Mouse (Mus musculus): ENCODE results near the gene Epn2.

Gene Epn2

GRCm38 (mm10) chr11:61537362-61537761, 42.1 kb downstream of the Epn2 start:
- no peak for DNase-seq (ENCODE audit: low spot score in 2 of 2)

- DNase-seq (ENCODE audit: low spot score in 2 of 2) = no peak
These were observed 42.5 kb downstream of the Epn2 start for GRCm38 (mm10) chr11:61536952-61537351.

DNA sequence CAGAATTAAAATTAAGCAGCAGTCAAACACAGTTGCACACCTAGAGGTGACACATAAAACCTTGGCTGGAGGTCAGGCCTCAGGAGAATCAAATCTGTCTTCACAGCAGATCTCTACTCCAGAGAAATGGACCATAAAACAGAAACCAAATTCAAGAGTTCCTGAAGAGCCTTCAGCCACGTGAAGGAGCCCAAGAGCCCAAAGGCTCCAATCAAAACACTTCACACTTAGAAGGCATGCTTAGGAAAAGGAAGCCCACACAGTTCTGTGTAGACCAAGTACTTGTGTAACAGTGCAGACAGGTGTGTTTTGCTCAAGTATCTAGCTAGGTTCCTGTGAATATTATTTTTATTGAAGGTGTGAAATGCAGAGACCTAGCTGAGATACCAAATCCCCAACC, 44.0 kb downstream of the Epn2 start:
- no peak for DNase-seq (ENCODE audit: low spot score in 2 of 2)

DNA sequence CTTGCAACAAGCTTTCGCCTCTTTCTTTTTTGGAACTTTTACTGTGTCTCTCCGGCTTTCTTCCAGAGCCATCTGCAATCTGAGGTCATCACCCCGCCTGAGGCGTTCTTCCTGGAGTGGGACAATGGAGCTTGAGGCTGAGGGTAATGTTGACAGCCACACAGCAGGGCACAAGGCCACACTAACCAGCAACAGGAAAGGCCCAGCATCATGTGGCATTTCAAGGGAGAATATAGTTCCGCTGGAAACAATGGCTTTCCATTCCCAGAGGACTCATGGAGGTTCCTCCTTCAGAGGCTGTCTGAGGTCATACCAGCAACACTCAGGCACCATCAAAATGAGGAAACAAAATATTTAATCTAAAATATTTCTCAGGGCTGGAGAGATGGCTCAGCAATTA, 45.9 kb downstream of the Epn2 start:
- DNase-seq (ENCODE audit: low spot score in 2 of 2) = peak; percentile 75 to 86

DNA sequence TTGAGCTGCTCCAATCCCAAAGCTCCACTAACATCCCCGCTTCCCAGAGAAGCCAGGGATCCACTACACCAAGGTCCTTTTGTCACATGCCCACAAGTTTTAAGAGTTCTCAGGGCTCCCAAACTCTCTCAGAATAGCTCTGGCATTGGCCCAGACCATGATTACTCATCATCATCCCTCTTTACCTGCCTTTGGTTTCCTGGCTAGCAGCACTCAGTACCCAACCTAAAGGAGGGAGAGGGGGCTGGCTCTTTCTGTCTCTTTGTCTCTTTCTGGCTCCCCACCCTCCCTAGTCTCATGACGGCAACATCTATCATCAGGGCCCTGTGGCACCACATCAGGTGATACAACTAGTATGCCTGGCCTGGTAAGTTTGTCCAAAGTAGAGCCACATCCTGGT, 46.7 kb downstream of the Epn2 start:
- DNase-seq (ENCODE audit: low spot score in 2 of 2) = peak in 1 of 2 experiments; percentile 28

DNA sequence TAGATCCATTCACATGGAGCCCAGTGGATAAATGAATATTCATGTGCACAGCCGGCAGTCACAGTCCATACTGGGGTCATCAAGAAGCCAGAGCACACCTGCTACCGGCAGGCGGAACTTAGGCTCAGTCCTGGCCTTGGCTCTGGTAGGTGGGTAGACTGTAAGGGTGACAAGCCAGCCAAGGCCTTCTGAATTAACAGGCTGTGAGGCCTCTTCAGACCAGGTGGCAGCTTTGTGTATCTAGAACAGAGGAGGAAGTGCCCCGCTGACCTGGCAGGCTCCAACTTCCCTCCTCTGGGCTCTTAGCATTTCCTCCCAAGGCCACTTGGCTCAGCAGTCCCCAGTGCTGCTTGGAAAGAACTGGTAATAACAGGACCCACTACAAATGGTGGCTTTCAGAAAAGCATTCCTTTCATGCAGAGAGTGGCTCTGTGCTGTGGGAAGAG, 50.2 kb downstream of the Epn2 start:
- DNase-seq (ENCODE audit: low spot score in 2 of 2) = peak; percentile 19 to 38

DNA sequence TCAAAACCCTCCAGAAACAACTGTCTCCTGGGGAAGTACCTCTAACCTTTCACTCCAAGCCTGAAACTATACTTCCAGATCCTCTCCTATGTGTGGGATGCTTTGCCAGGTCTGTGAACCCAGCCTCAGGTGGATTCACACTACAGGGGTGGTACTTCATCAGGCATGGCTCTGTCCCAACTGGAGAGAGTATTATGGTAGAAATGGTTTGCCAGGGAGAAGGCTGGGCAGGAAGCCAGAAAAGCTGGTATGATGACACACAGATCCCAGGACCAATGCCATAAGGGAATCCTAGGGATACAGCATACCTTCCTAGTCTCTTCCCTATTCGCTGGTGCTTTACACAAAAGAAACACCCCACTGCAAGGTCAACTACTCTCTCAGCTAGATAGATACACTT, 52.6 kb downstream of the Epn2 start:
- DNase-seq (ENCODE audit: low spot score in 2 of 2) = no peak

DNA sequence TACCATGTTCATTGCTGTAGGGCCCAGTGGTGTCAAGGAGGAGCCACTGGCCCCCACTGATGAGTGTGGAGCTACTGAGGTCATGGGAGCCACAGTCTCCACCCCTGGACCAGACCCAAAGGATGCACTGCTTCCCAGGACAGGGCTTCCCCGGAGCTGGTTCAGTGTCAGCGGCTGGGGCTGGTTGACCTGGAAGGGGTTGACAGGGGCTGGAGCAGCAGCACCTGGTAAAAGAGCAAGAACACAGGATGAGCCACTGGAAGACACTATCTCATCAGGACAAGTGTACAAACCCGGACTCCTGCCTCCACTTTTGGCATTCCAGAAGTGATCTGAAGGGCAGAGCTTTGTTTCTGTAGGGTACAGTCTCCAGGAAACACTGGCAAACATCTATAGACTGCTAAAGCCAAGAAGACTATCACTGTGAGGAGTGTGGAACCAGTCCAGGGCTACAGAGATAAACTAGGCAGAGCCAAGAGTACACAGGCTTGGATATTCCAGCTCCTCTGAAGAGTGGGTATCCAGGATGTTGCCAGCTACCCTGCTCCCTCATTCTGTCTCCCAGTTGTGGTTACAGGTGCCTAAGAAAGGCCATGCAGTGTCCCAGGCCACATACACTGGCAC, 59.9 kb downstream of the Epn2 start:
- peak in 1 of 2 experiments; percentile 42 for DNase-seq (ENCODE audit: low spot score in 2 of 2)

- no peak for DNase-seq (ENCODE audit: low spot score in 2 of 2)
These were observed 60.6 kb downstream of the Epn2 start for GRCm38 (mm10) chr11:61518871-61519270.

DNA sequence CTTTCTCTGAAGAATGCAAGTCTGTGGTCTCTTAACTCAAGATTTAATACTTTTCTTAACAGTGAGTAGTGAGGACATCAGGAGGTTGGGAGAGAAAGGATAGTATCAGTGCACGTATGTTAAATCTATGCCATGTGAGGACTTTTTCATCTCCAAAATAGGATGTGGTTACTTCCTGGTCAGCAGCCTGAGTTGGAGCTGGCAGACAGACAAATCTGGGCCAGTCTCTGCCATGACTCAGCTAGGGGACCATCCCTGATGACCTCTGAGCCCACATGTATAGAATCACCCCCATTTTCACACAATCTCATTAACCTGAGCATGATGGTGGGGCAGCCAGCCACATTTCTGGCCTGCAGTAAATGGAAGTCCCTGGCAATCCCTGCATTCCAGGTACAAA, 61.5 kb downstream of the Epn2 start:
- no peak for DNase-seq (ENCODE audit: low spot score in 2 of 2)

DNA sequence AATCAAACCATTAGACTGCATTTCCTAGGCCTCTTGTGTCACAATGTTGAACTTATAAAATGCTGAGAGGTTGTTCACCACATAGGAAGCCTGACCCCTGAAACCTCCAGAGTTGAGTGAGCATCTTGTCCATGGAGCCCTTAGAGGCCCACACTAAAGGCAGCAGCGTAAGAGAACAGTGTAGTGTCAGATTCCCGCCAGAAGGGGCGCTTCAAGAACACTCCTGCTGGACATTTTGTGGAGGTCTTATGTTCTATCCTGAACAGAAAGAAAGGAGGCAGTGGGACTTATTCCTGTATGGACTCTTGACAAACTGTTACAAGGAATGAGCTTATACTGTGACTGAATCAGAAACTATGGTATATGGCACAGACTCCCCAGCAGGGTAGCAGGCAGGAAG, 64.5 kb downstream of the Epn2 start:
- DNase-seq (ENCODE audit: low spot score in 2 of 2) = no peak

DNA sequence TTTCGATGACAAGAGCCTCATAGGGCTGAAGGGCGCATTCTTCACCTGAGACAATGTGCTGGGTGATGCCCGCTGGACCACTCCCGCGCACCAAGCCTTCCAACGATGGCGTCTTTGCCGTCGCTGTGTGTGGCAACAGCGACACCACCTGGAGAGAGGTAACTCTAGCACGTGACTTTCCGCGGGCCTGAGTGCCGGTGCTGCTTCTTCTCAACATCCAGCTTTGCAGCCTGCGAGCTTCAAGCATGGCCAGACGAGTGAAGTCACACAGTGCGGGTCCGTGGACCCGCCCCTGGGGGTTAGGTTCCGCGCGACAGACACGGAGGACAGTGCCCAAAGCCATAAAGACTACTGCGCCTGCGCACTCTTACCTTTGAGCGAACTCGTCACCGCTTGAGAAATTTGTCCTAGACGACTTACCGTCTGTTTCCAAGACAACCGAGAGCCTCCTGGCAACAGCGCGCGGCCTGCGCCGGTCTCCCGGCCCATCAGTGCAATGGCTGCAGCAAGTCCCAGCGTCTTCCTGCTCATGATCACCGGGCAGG, 74.7 kb downstream of the Epn2 start, which contains the start of gene B9d1:
TSS of gene B9d1 (plus strand) at position 432 of the 545 bp plus-strand sequence.
- DNase-seq (ENCODE audit: low spot score in 2 of 2) = peak; percentile 94 to 98

GRCm38 (mm10) chr11:61503933-61504332, 75.6 kb downstream of the Epn2 start:
- no peak for DNase-seq (ENCODE audit: low spot score in 2 of 2)

GRCm38 (mm10) chr11:61498736-61499504, 80.6 kb downstream of the Epn2 start:
- DNase-seq (ENCODE audit: low spot score in 2 of 2) = no peak

GRCm38 (mm10) chr11:61497490-61497889, 82.0 kb downstream of the Epn2 start:
- DNase-seq (ENCODE audit: low spot score in 2 of 2) = no peak

DNA sequence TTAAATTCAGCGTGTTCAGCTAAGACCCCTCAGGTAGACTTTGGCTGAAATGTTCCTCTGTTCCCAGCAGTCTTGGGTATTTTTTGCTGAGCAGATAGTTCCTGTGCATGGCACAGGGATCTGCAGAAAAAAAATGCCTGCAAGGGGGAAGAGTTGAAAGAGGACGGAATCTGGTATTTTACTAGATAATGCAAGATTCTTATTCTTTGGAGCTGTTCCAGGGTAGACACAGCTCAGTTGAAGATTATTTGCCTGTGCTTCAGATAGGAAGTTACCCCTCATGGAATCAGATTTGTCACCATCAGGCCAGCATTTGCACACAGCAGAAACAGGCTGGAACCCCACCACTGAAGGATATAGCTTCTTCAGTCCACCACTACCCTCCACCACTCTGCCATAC, 84.0 kb downstream of the Epn2 start:
- no peak for DNase-seq (ENCODE audit: low spot score in 2 of 2)

DNA sequence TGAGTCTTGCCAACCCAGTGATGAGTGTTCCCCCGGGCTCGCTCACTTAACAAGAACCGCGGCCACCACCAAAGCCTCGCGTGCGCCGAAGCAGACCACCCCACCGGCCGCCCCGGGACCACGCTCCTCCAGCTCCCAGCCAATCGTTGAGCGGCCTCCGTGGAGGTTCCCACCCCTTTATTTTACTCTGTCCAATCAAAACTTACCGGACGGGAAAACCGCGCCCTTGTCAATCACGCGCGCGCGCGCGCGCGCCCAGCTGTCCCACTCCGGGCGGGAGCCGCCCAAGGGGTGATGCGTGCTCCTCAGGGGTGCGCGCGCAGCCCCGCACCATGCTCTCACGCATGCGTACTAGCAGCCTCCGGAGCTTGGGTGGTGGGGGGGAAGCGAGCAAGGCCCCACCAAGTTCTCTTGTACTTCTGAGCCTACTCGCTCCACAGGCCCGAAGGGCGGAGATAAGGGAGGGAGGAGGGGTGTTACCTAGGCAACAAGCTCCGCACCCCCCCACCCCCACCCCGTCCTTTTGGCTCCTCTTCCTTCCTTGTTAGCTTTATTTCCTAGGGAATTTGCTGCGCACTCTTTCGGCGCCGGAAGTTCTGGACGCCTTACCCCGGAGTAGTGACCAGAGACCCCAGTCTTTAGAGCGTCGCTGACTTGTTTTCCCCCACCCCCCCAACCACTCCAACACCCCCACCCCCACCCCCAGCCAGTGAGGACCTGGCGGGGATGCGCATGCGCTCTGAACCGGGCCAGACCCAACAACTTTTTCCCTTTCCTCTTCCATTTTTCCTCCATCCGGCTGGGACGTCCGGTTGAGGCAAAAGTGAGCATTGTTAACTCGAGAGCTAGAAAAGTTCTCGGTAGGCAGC, 85.1 kb downstream of the Epn2 start, which contains the start of gene Mapk7:
TSS of gene Mapk7 (minus strand) at position 278 of the 869 bp plus-strand sequence.
- DNase-seq (ENCODE audit: low spot score in 2 of 2) = peak; percentile 97 to 98

GRCm38 (mm10) chr11:61493525-61494128, 85.9 kb downstream of the Epn2 start:
- DNase-seq (ENCODE audit: low spot score in 2 of 2) = no peak

DNA sequence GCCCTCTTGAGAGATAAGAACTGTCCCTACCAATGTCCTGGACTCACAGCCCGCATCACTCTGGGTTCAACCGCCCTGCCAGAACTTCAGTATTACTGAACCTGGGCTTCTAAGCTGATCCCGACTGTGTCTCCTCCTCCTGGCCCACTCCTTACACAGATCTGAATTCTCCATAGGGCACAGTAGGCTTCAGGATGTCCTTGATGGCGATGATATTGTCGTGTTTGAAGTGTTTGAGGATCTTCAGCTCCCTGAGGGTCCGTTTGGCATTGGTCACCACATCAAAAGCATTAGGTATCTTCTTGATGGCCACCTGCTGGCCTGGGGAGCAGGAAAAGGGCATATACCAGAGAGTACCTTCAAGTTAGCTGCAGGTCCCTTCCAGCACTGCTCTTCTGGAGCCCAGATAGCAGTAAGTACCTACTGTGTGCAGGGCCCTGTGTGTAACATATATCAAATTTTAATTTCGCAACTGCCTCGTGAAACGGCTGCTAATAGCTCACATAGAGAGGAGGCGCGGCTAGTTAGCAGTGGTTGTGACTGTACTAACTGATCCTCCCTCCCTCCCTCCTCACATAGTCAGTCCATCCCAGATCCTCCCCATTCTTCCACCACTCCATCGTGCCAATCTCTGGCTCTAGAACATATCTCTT, 86.6 kb downstream of the Epn2 start:
- no peak for DNase-seq (ENCODE audit: low spot score in 2 of 2)

GRCm38 (mm10) chr11:61490944-61491520, 88.5 kb downstream of the Epn2 start:
- no peak for DNase-seq (ENCODE audit: low spot score in 2 of 2)

- no peak for DNase-seq (ENCODE audit: low spot score in 2 of 2)
These were observed 89.6 kb downstream of the Epn2 start for GRCm38 (mm10) chr11:61489874-61490273.

Measured in heart, adult 9 months (tissue).